Mouse (Mus musculus) CH12.LX (cell line): ENCODE results near the gene Prph. TPM values are rescaled to one million over a fixed set of nuclear protein-coding genes. Genes with fewer than 3 reads are reported as not detected.

ENCODE experiments used
- DNase-seq: peaks from one replicate; pipeline ENCODE4 v3.0.0-alpha.2; 2013; ENCODE audit errors: extremely low read depth
- H3K27ac ChIP-seq: 2 replicates; pipeline ENCODE4 v1.5.1; 2012; ENCODE audit warnings: low read depth, mild to moderate bottlenecking, control low read depth, moderate library complexity; ENCODE audit not compliant: insufficient read depth
- H3K27me3 ChIP-seq: replicated peaks from 2 replicates; pipeline ENCODE3; 2012; ENCODE audit warnings: inconsistent platforms
- H3K36me3 ChIP-seq, 2 experiments: replicated peaks in 1 of 2; 2 replicates each; pipeline versions ENCODE3 to v1.6.1; 2012; ENCODE audit warnings: inconsistent platforms in 1 of 2, low read length in 1 of 2, mild to moderate bottlenecking in 1 of 2, mixed read lengths in 1 of 2, moderate library complexity in 1 of 2; ENCODE audit not compliant: control insufficient read depth in 1 of 2, insufficient read depth in 1 of 2
- H3K4me1 ChIP-seq, 2 experiments: 2 replicates each; pipeline ENCODE4 v1.6.1; 2012; ENCODE audit warnings: inconsistent platforms in 1 of 2, moderate library complexity in 1 of 2; ENCODE audit not compliant: insufficient read depth in 2 of 2, control insufficient read depth in 1 of 2
- H3K4me2 ChIP-seq: 2 replicates; pipeline ENCODE4 v1.6.1; 2012; ENCODE audit warnings: low read depth, mild to moderate bottlenecking, control low read depth; ENCODE audit not compliant: poor library complexity, insufficient read depth, severe bottlenecking
- H3K4me3 ChIP-seq, 3 experiments: fragments of 150-350 bp in 1 of 3; sonication (generic) in 1 of 3; replicated peaks in 1 of 3; 2 replicates each; pipeline versions ENCODE3 to v1.5.1; 2011 to 2012; ENCODE audit warnings: low read depth in 2 of 3, low read length in 2 of 3, mild to moderate bottlenecking in 2 of 3, moderate library complexity in 2 of 3, control low read depth in 1 of 3, improper control_type of control experiment in 1 of 3, inconsistent platforms in 1 of 3, mixed read lengths in 1 of 3; ENCODE audit not compliant: poor library complexity in 1 of 3
- H3K79me2 ChIP-seq: replicated peaks from 2 replicates; pipeline ENCODE4 v1.6.1; 2012; ENCODE audit warnings: mild to moderate bottlenecking, moderate library complexity; ENCODE audit not compliant: control insufficient read depth, poor library complexity, insufficient read depth, severe bottlenecking; ENCODE audit errors: extremely low read depth
- H3K9ac ChIP-seq: 2 replicates; pipeline ENCODE4 v1.6.1; 2012; ENCODE audit warnings: low read depth, mild to moderate bottlenecking, control low read depth, moderate library complexity; ENCODE audit not compliant: insufficient read depth
- H3K9me3 ChIP-seq: replicated peaks from 2 replicates; pipeline ENCODE3; 2012; ENCODE audit warnings: low read length, inconsistent platforms, mixed read lengths
- BHLHE40 ChIP-seq: IDR thresholded peaks from 2 replicates; pipeline ENCODE4 v1.6.1; 2011; ENCODE audit warnings: mild to moderate bottlenecking, low read depth, low read length, improper control_type of control experiment
- CHD1 ChIP-seq: IDR thresholded peaks from 2 replicates; pipeline ENCODE4 v1.6.1; 2012; ENCODE audit warnings: low read depth, low read length, improper control_type of control experiment, inconsistent platforms
- CHD2 ChIP-seq: IDR thresholded peaks from 2 replicates; pipeline ENCODE4 v1.6.1; 2011; ENCODE audit warnings: low read length, improper control_type of control experiment
- CTCF ChIP-seq, 2 experiments: IDR thresholded peaks in 1 of 2; conservative IDR thresholded peaks in 1 of 2; 2 replicates each; pipeline ENCODE4 v1.5.1; 2011 to 2012; ENCODE audit warnings: low read depth in 2 of 2, low read length in 2 of 2, improper control_type of control experiment in 1 of 2, inconsistent platforms in 1 of 2, mild to moderate bottlenecking in 1 of 2, moderate library complexity in 1 of 2
- ELF1 ChIP-seq: IDR thresholded peaks from 2 replicates; pipeline ENCODE4 v1.6.1; 2014; ENCODE audit warnings: low read depth, mild to moderate bottlenecking, inconsistent platforms, low read length, improper control_type of control experiment
- EP300 ChIP-seq: IDR thresholded peaks from 2 replicates; pipeline ENCODE4 v1.6.1; 2011; ENCODE audit warnings: low read length, improper control_type of control experiment
- ETS1 ChIP-seq: conservative IDR thresholded peaks from 2 replicates; pipeline ENCODE4 v1.6.1; 2012; ENCODE audit warnings: low read depth, mild to moderate bottlenecking, inconsistent platforms, low read length, improper control_type of control experiment, moderate library complexity
- HCFC1 ChIP-seq: IDR thresholded peaks from 2 replicates; pipeline ENCODE4 v1.6.1; 2012; ENCODE audit warnings: low read depth, mild to moderate bottlenecking, inconsistent platforms, low read length, improper control_type of control experiment
- IRF4 ChIP-seq: IDR thresholded peaks from 2 replicates; pipeline ENCODE4 v1.6.1; 2014; ENCODE audit warnings: low read depth, mild to moderate bottlenecking, inconsistent platforms, low read length, improper control_type of control experiment
- MAFK ChIP-seq: IDR thresholded peaks from 2 replicates; pipeline ENCODE4 v1.6.1; 2011; ENCODE audit warnings: low read length, improper control_type of control experiment; ENCODE audit not compliant: insufficient replicate concordance
- MAZ ChIP-seq: IDR thresholded peaks from 2 replicates; pipeline ENCODE4 v1.6.1; 2012; ENCODE audit warnings: low read depth, mild to moderate bottlenecking, inconsistent platforms, low read length, improper control_type of control experiment, moderate library complexity
- MEF2A ChIP-seq: IDR thresholded peaks from 2 replicates; pipeline ENCODE4 v1.6.1; 2014; ENCODE audit warnings: low read depth, mild to moderate bottlenecking, inconsistent platforms, low read length, improper control_type of control experiment, borderline replicate concordance
- MXI1 ChIP-seq: IDR thresholded peaks from 2 replicates; pipeline ENCODE4 v1.6.1; 2011; ENCODE audit warnings: mild to moderate bottlenecking, low read depth, low read length, improper control_type of control experiment
- MYC ChIP-seq: IDR thresholded peaks from 2 replicates; pipeline ENCODE4 v1.6.1; 2011; ENCODE audit warnings: low read depth, mild to moderate bottlenecking, improper control_type of control experiment, low read length
- NELFE ChIP-seq: IDR thresholded peaks from 2 replicates; pipeline ENCODE4 v1.6.1; 2011; ENCODE audit warnings: low read depth, low read length, improper control_type of control experiment
- NRF1 ChIP-seq: IDR thresholded peaks from 2 replicates; pipeline ENCODE4 v1.6.1; 2014; ENCODE audit warnings: low read depth, mild to moderate bottlenecking, inconsistent platforms, low read length, improper control_type of control experiment, moderate library complexity
- PAX5 ChIP-seq: IDR thresholded peaks from 2 replicates; pipeline ENCODE4 v1.6.1; 2012; ENCODE audit warnings: low read length, inconsistent platforms, mixed read lengths
- POLR2A ChIP-seq: IDR thresholded peaks from 2 replicates; pipeline ENCODE4 v1.6.1; 2011; ENCODE audit warnings: low read depth, mild to moderate bottlenecking, improper control_type of control experiment, low read length
- POLR2AphosphoS2 ChIP-seq: IDR thresholded peaks from 2 replicates; pipeline ENCODE4 v1.6.1; 2011; ENCODE audit warnings: low read depth, low read length, improper control_type of control experiment
- RAD21 ChIP-seq: IDR thresholded peaks from 2 replicates; pipeline ENCODE4 v1.6.1; 2011; ENCODE audit warnings: low read depth, mild to moderate bottlenecking, low read length, improper control_type of control experiment, moderate library complexity
- RCOR1 ChIP-seq: conservative IDR thresholded peaks from 2 replicates; pipeline ENCODE4 v1.6.1; 2012; ENCODE audit warnings: low read depth, mild to moderate bottlenecking, inconsistent platforms, low read length, improper control_type of control experiment
- SIN3A ChIP-seq: IDR thresholded peaks from 2 replicates; pipeline ENCODE4 v1.6.1; 2012; ENCODE audit warnings: low read length, improper control_type of control experiment, inconsistent platforms
- TBP ChIP-seq: conservative IDR thresholded peaks from 2 replicates; pipeline ENCODE4 v1.6.1; 2011; ENCODE audit warnings: low read depth, low read length, improper control_type of control experiment
- UBTF ChIP-seq: IDR thresholded peaks from 2 replicates; pipeline ENCODE4 v1.6.1; 2012; ENCODE audit warnings: low read depth, mild to moderate bottlenecking, inconsistent platforms, low read length, improper control_type of control experiment, moderate library complexity
- USF2 ChIP-seq: conservative IDR thresholded peaks from 2 replicates; pipeline ENCODE4 v1.6.1; 2011; ENCODE audit warnings: low read depth, low read length, improper control_type of control experiment
- ZKSCAN1 ChIP-seq: IDR thresholded peaks from 2 replicates; pipeline ENCODE4 v1.6.1; 2012; ENCODE audit warnings: low read depth, inconsistent platforms, low read length, improper control_type of control experiment, borderline replicate concordance
- ZNF384 ChIP-seq: IDR thresholded peaks from 2 replicates; pipeline ENCODE4 v1.6.1; 2012; ENCODE audit warnings: low read depth, low read length, improper control_type of control experiment, inconsistent platforms
- dilution Hi-C: fragments of 300-500 bp; cut with MboI; formaldehyde crosslinking; loops from 2 replicates; pipeline ENCODE4 v1.14.3; 2020; ENCODE audit warnings: low sequenced_read_pairs; ENCODE audit not compliant: extremely low pct_unique_long_range_greater_than_20kb, extremely low pct_ligation_motif_present
- in situ Hi-C: fragments of 300-500 bp; cut with MboI; formaldehyde crosslinking; loops from 3 replicates; pipeline ENCODE4 v1.14.3; 2019; ENCODE audit warnings: low sequenced_read_pairs, low pct_ligation_motif_present, low pct_unique_long_range_greater_than_20kb, mixed read lengths
- polyA plus RNA-seq: library from polyadenylated mRNA; unstranded; fragments of >175 nt; gene quantifications from 2 replicates; pipeline ENCODE4 v1.2.1, GENCODE M21; 2012; ENCODE audit warnings: low read depth; ENCODE audit not compliant: insufficient read length
- total RNA-seq, 2 experiments: library from RNA; depleted of rRNA; stranded (reverse); fragments of 300-350 nt in 1 of 2; fragments of >200 nt in 1 of 2; gene quantifications; 2 replicates each; pipeline ENCODE4 v1.2.3; 2012 to 2014

Prph gene
- total and polyA plus RNA-seq, 3 experiments, result 0.12 TPM; not detected in 2

- Histone ChIP-seq H3K79me2 (peaks cover 33% of the 10 kb centered on the region), H3K27ac (peak overlapping the region; percentile 65; the same call in 1 of the 2 replicates), H3K4me2 (peak overlapping the region; percentile 74), H3K9me3 (no peaks in the 10 kb centered on the region), H3K27me3 (no peaks in the 10 kb centered on the region), H3K4me3 (peak overlapping the region; percentile 54 to 71 (median 69)), H3K36me3 (peaks cover 2 to 14% of the 10 kb centered on the region in 2 experiments), H3K9ac (peak overlapping the region; percentile 75), H3K4me1 (peaks cover 3 to 23% of the 10 kb centered on the region in 2 experiments; a peak in 3 of 4 replicates)
- TF ChIP-seq ZNF384 (peak; percentile 98), CHD1 (0 out of 2 replicates have a peak, but pooled peaks have one; percentile 51), NRF1 (no peak), TBP (peak; percentile 61; the same call in 1 of the 2 replicates), EP300 (peak; percentile 32; the same call in 1 of the 2 replicates), MXI1 (no peak), UBTF (peak; percentile 50; the same call in 1 of the 2 replicates), CTCF (conservative IDR thresholded peaks at IDR 0.05 in 1 of 2, IDR thresholded peaks at IDR 0.05 in 1 of 2; ENCODE audit: low read depth in 2 of 2, low read length in 2 of 2) (no peak), MAFK (no peak), CHD2 (no peak), ELF1 (peak; percentile 61; the same call in 1 of the 2 replicates), RAD21 (no peak), MEF2A (no peak), SIN3A (peak; percentile 52), HCFC1 (peak; percentile 49; the same call in 1 of the 2 replicates), ETS1 (0 out of 2 replicates have a peak, but pooled peaks have one; percentile 29), IRF4 (no peak)
- in situ Hi-C loops, result no loop called here
- dilution Hi-C loops, result no loop called here
- DNase-seq, result peak; percentile 64
Measured at GRCm38 (mm10) chr15:99028874-99029458, 26.0 kb upstream of the Prph start.

GRCm38 (mm10) chr15:99029619-99030584 lies 25.1 kb upstream of the Prph start, which contains the start of gene Tuba1c:
Gene Tuba1c (plus strand): TSS chr15:99029891.
- Histone ChIP-seq H3K9ac (peak within 1 kb of the TSS; percentile 78), H3K79me2 (peaks cover 33% of the 10 kb centered on the region), H3K36me3 (peaks cover 9 to 20% of the 10 kb centered on the region in 2 experiments), H3K4me3 (peak within 1 kb of the TSS; percentile 69 to 91 (median 71)), H3K4me1 (peaks cover 4 to 26% of the 10 kb centered on the region in 2 experiments; a peak in 3 of 4 replicates), H3K27ac (peak within 1 kb of the TSS; percentile 84), H3K27me3 (no peaks in the 10 kb centered on the region), H3K4me2 (peak within 1 kb of the TSS; percentile 80), H3K9me3 (no peaks in the 10 kb centered on the region)
- dilution Hi-C loops, result no loop called here
- in situ Hi-C loops, result no loop called here
- DNase-seq, result peak; percentile 99
- no peak for TF ChIP-seq PAX5
- TF ChIP-seq CTCF (conservative IDR thresholded peaks at IDR 0.05 in 1 of 2, IDR thresholded peaks at IDR 0.05 in 1 of 2; ENCODE audit: low read depth in 2 of 2, low read length in 2 of 2), result no peak
- TF ChIP-seq ELF1, result peak; percentile 79
- TF ChIP-seq USF2, result no peak
- TF ChIP-seq NELFE, result peak; percentile 100
- peak; percentile 50 for TF ChIP-seq ETS1
- TF ChIP-seq RAD21, result no peak
- TF ChIP-seq POLR2AphosphoS2, result peak; percentile 99
- TF ChIP-seq ZNF384, result no peak; the same call in 1 of the 2 replicates
- TF ChIP-seq HCFC1, result no peak; the same call in none of the 2 replicates
- TF ChIP-seq BHLHE40, result peak; percentile 12; the same call in 1 of the 2 replicates
- no peak for TF ChIP-seq ZKSCAN1
- TF ChIP-seq MEF2A, result 0 out of 2 replicates have a peak, but pooled peaks have one; percentile 14
- no peak for TF ChIP-seq MAFK
- TF ChIP-seq RCOR1, result peak; percentile 52; the same call in 1 of the 2 replicates
- TF ChIP-seq POLR2A, result peak; percentile 99
- peak; percentile 45; the same call in 1 of the 2 replicates for TF ChIP-seq MAZ
- TF ChIP-seq MYC, result peak; percentile 37; the same call in 1 of the 2 replicates
- TF ChIP-seq UBTF, result peak; percentile 70
